Mouse (Mus musculus) mesoderm, embryonic 11.5 days (tissue): ENCODE results near the gene Orc2.

Source experiments
- DNase-seq: peaks from one replicate; pipeline ENCODE4 v3.0.0-alpha.2; 2012; ENCODE audit warnings: low read depth, low spot score

Gene Orc2

GRCm38 (mm10) chr1:58423371-58424248 is 81.3 kb downstream of the Orc2 start, which contains the start of gene Clk1:
TSS of gene Clk1 (minus strand) at chr1:58424066.
- DNase-seq = peak; percentile 96

GRCm38 (mm10) chr1:58422879-58423278 is 82.0 kb downstream of the Orc2 start:
- peak; percentile 73 for DNase-seq

GRCm38 (mm10) chr1:58420961-58421360 is 83.9 kb downstream of the Orc2 start:
- no peak for DNase-seq

GRCm38 (mm10) chr1:58420032-58420431 is 84.9 kb downstream of the Orc2 start:
- DNase-seq = no peak

- DNase-seq = no peak
Measured at GRCm38 (mm10) chr1:58416048-58416447, 88.9 kb downstream of the Orc2 start.

- no peak for DNase-seq
Measured at GRCm38 (mm10) chr1:58415442-58415841, 89.5 kb downstream of the Orc2 start.
